In genomic region chr8:84414918-84415317, GRCm38 (mm10) we compare ENCODE assay signal across 8 mouse cellular contexts. TPM values are rescaled to one million over a fixed set of nuclear protein-coding genes. Genes with fewer than 3 reads are reported as not detected.
DNase-seq lines count a peak whose midpoint lies in the region; ATAC-seq and TF ChIP-seq lines count a peak whose summit lies in the region.

No protein-coding gene starts in this region.

- peak overlapping the region; percentile 91 for H3K4me2 ChIP-seq in intestine, postnatal 0 days (replicated peaks; ENCODE audit: low read depth)
- peak overlapping the region; percentile 80 for H3K4me2 ChIP-seq in neural tube, embryonic 13.5 days

- no peak for ATAC-seq in intestine, postnatal 0 days
- ATAC-seq in neural tube, embryonic 13.5 days (ENCODE audit: low read depth): no peak

- DNase-seq in liver, adult 2 months (ENCODE audit: extremely low read depth, low read depth, low spot score): no peak
- no peak for DNase-seq in liver
- DNase-seq in forebrain, embryonic 10.5 days (ENCODE audit: extremely low spot score, low spot score): no peak
- no peak for DNase-seq in frontal cortex, postnatal 14 days (ENCODE audit: low spot score in 2 of 2)
- DNase-seq in thymus, adult 18-20 months: no peak
- no peak for DNase-seq in adrenal gland, adult 18-20 months (ENCODE audit: low spot score in 2 of 2)

- H3K36me3 ChIP-seq in liver, adult 2 months (ENCODE audit: control insufficient read depth, insufficient read depth, low read length): no peaks in the 10 kb centered on the region
- H3K36me3 ChIP-seq in forebrain, embryonic 10.5 days (replicated peaks): peaks cover 10% of the 10 kb centered on the region; the same call in 1 of the 2 replicates
- H3K36me3 ChIP-seq in intestine, postnatal 0 days (ENCODE audit: control insufficient read depth, insufficient read depth): no peaks in the 10 kb centered on the region
- peaks cover 13% of the 10 kb centered on the region for H3K36me3 ChIP-seq in neural tube, embryonic 13.5 days

- H3K9me3 ChIP-seq in forebrain, embryonic 10.5 days: no peaks in the 10 kb centered on the region; the same call in 1 of the 2 replicates
- no peaks in the 10 kb centered on the region for H3K9me3 ChIP-seq in intestine, postnatal 0 days (ENCODE audit: control insufficient read depth)
- H3K9me3 ChIP-seq in neural tube, embryonic 13.5 days: no peaks in the 10 kb centered on the region

- H3K79me2 ChIP-seq in liver, adult 2 months (ENCODE audit: control insufficient read depth, insufficient read depth, low read length): no peaks in the 10 kb centered on the region

- TF ChIP-seq CTCF in liver, adult 2 months (IDR thresholded peaks at IDR 0.05; ENCODE audit: low read depth, low read length): no peak
- no peak for TF ChIP-seq CTCF in intestine, postnatal 0 days (IDR thresholded peaks at IDR 0.05; ENCODE audit: low read depth)

- no peak overlapping the region for H3K9ac ChIP-seq in liver, adult 2 months (ENCODE audit: low read depth, low read length)
- no peak overlapping the region for H3K9ac ChIP-seq in intestine, postnatal 0 days (ENCODE audit: low read depth, low read length)
- peak overlapping the region; percentile 94 for H3K9ac ChIP-seq in neural tube, embryonic 13.5 days

- peak overlapping the region; percentile 44; the same call in 1 of the 2 replicates for H3K4me3 ChIP-seq in liver, adult 2 months (ENCODE audit: insufficient read depth, low read depth, low read length)
- H3K4me3 ChIP-seq in forebrain, embryonic 10.5 days: peak overlapping the region; percentile 62
- H3K4me3 ChIP-seq in intestine, postnatal 0 days (ENCODE audit: low read depth, low read length): peak overlapping the region; percentile 47
- peak overlapping the region; percentile 70 for H3K4me3 ChIP-seq in neural tube, embryonic 13.5 days

- TF ChIP-seq POLR2A in liver, adult 2 months (IDR thresholded peaks at IDR 0.05; ENCODE audit: extremely low read depth, insufficient read depth, low read length): no peak

- H3K27ac ChIP-seq in liver, adult 2 months (replicated peaks; ENCODE audit: insufficient read depth, low read depth, low read length): no peak overlapping the region
- H3K27ac ChIP-seq in forebrain, embryonic 10.5 days: peak overlapping the region; percentile 89
- H3K27ac ChIP-seq in intestine, postnatal 0 days (ENCODE audit: low read depth, low read length): no peak overlapping the region
- H3K27ac ChIP-seq in neural tube, embryonic 13.5 days (replicated peaks): peak overlapping the region; percentile 92

- peaks cover 7% of the 10 kb centered on the region for H3K27me3 ChIP-seq in liver, adult 2 months (ENCODE audit: control insufficient read depth, insufficient read depth, low read length)
- peaks cover 65% of the 10 kb centered on the region for H3K27me3 ChIP-seq in forebrain, embryonic 10.5 days (ENCODE audit: poor library complexity, severe bottlenecking)
- peaks cover 34% of the 10 kb centered on the region for H3K27me3 ChIP-seq in intestine, postnatal 0 days (replicated peaks; ENCODE audit: control insufficient read depth, insufficient read depth, low read length)
- H3K27me3 ChIP-seq in neural tube, embryonic 13.5 days: no peaks in the 10 kb centered on the region

- no peaks in the 10 kb centered on the region for H3K4me1 ChIP-seq in liver, adult 2 months (ENCODE audit: control insufficient read depth, insufficient read depth, low read length)
- peaks cover 35% of the 10 kb centered on the region for H3K4me1 ChIP-seq in forebrain, embryonic 10.5 days
- 0 out of 2 replicates have a peak, but pooled peaks cover 4% of the 10 kb centered on the region for H3K4me1 ChIP-seq in intestine, postnatal 0 days (replicated peaks; ENCODE audit: control insufficient read depth, insufficient read depth, low read length)
- H3K4me1 ChIP-seq in neural tube, embryonic 13.5 days (replicated peaks): peaks cover 36% of the 10 kb centered on the region

- WGBS in liver, adult 2 months: under 1% methylated on average over 16 of the region's 20 CpGs
- WGBS in forebrain, embryonic 10.5 days: under 1% methylated on average over 20 of the region's 20 CpGs
- 0% methylated on average over 20 of the region's 20 CpGs for WGBS in intestine, postnatal 0 days
- under 1% methylated on average over 19 of the region's 20 CpGs for WGBS in neural tube, embryonic 13.5 days

RNA-seq across cellular contexts. Expression of gene Cacna1a, which starts 26.7 kb away (rescaled TPM):
- 0.20 and 0.28 TPM in 2 replicates for total RNA-seq in liver, adult 2 months (2014; rRNA removed)
- polyA plus RNA-seq in liver, adult 2 months (2012; rRNA removed): 2.1 and 3.2 TPM in 2 replicates
- 6.0 and 7.4 TPM in 2 replicates for polyA plus RNA-seq in forebrain, embryonic 10.5 days (2016; fragmentation: Nextera tagmentation; extraction: Ambion mirVana)
- 2.4 and 2.8 TPM in 2 replicates for polyA plus RNA-seq in intestine, postnatal 0 days (2015; fragmentation: Nextera tagmentation; extraction: Ambion mirVana)
- polyA plus RNA-seq in neural tube, embryonic 13.5 days (2015; fragmentation: Nextera tagmentation; extraction: Ambion mirVana): 20.0 and 25.2 TPM in 2 replicates
- 1 to 10 TPM; 3.9 to 9.6 TPM for total RNA-seq in adrenal gland, adult 18-20 months (2021)

Comparison
In these comparisons a context has a peak if more than half of its experiments do, and no peak if none do; other contexts are left out.
1. H3K27ac ChIP-seq: peak in forebrain, embryonic 10.5 days (single experiment) and neural tube, embryonic 13.5 days (single experiment); none in liver, adult 2 months (single experiment) and intestine, postnatal 0 days (single experiment).
2. Peak in every context shown above with its lines, with median percentiles within 50 percentile points of each other: H3K4me3 ChIP-seq.